Mouse (Mus musculus) thymus, adult 2 months (tissue): ENCODE measurements around the gene Pcsk6.

Experiments used
- CTCF ChIP-seq: fragments of 200-500 bp; IDR thresholded peaks from 2 replicates; pipeline ENCODE4 v1.5.1; 2012; ENCODE audit warnings: mild to moderate bottlenecking, control low read depth, low read length, moderate library complexity, borderline replicate concordance; ENCODE audit not compliant: control insufficient read depth, poor library complexity, insufficient read depth; ENCODE audit errors: extremely low read depth
- POLR2A ChIP-seq: fragments of 200-500 bp; IDR thresholded peaks from 2 replicates; pipeline ENCODE4 v1.6.1; 2012; ENCODE audit warnings: mild to moderate bottlenecking, low read length, control low read depth, moderate library complexity; ENCODE audit not compliant: control insufficient read depth, poor library complexity, insufficient read depth; ENCODE audit errors: extremely low read depth

GRCm38 (mm10) chr7:66005066-66005465 is 143.5 kb downstream of the Pcsk6 start:
- no peak for TF ChIP-seq CTCF
- no peak for TF ChIP-seq POLR2A
